Mouse (Mus musculus): Measurements from ENCODE around the gene Tspan18.

DNA sequence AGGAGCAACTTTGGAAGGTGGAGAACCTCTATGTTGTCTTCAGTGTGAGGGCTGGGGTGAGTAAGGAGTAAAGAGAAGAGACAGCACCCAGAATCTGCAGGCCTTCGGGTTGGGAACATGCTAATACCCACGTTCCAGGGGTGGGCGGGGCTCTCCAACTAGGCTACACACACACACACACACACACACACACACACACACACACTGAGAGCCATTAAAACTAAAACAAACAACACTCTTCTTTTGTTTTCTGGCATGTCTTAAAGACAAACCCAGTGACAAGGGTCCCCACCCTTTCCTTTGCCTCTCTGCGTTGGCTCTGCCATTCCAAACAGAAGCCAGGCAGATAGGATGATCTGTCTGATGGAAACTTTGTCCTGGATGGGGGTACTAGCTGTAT, 2.0 kb downstream of the Tspan18 start:
- no peak for TF ChIP-seq CTCF (IDR thresholded peaks at IDR 0.05; ENCODE audit: borderline replicate concordance, extremely low read depth, insufficient read depth, insufficient read length)
- no peak for TF ChIP-seq POLR2A (IDR thresholded peaks at IDR 0.05; ENCODE audit: borderline replicate concordance, extremely low read depth, insufficient read depth, insufficient read length, poor library complexity, severe bottlenecking)

All from brain, embryonic 14.5 days (tissue).